Mouse (Mus musculus) bone marrow, adult 2 months (tissue): ENCODE measurements around the gene Sac3d1. TPM values are rescaled to one million over a fixed set of nuclear protein-coding genes. Genes with fewer than 3 reads are reported as not detected.

Source experiments
- H3K27ac ChIP-seq: fragments of 200-500 bp; 2 replicates; pipeline ENCODE4 v1.5.1; 2012; ENCODE audit warnings: low read depth, mild to moderate bottlenecking, control low read depth, inconsistent platforms, low read length; ENCODE audit not compliant: control insufficient read depth, poor library complexity, insufficient read depth
- H3K4me1 ChIP-seq: fragments of 200-500 bp; 2 replicates; pipeline ENCODE4 v1.6.1; 2011; ENCODE audit warnings: low read length; ENCODE audit not compliant: control insufficient read depth, insufficient read depth
- H3K4me3 ChIP-seq: fragments of 200-500 bp; replicated peaks from 2 replicates; pipeline ENCODE3; 2011; ENCODE audit warnings: mild to moderate bottlenecking, low read depth, low read length, control low read depth; ENCODE audit not compliant: control insufficient read depth
- CTCF ChIP-seq: fragments of 200-500 bp; IDR thresholded peaks from 2 replicates; pipeline ENCODE4 v1.5.1; 2011; ENCODE audit warnings: low read length, control low read depth; ENCODE audit not compliant: control insufficient read depth, insufficient read depth
- POLR2A ChIP-seq: fragments of 200-500 bp; IDR thresholded peaks from 2 replicates; pipeline ENCODE4 v1.6.1; 2011; ENCODE audit warnings: low read depth, mild to moderate bottlenecking, control low read depth, low read length, borderline replicate concordance; ENCODE audit not compliant: control insufficient read depth
- WGBS: fragments of 180-500 bp; shearing (Covaris S2); methylation state at CpG from one replicate; pipeline ENCODE4 v1.1.7; 2018; 5-methylcytosine and 5-hydroxymethylcytosine counted together
- polyA plus RNA-seq: library from polyadenylated mRNA; stranded (reverse); fragments of >200 nt; gene quantifications from 2 replicates; pipeline ENCODE4 v1.2.4, GENCODE M21; 2011; ENCODE audit warnings: low replicate concordance; ENCODE audit not compliant: missing spikeins, insufficient read depth, insufficient read length

Sac3d1 gene
- polyA plus RNA-seq, 1 experiment, result 6.0 TPM

- 82% methylated on average over 4 of the region's 4 CpGs for WGBS
- Histone ChIP-seq H3K27ac (no peak overlapping the region), H3K4me1 (peaks cover 6% of the 10 kb centered on the region), H3K4me3 (no peak overlapping the region)
- TF ChIP-seq POLR2A (no peak), CTCF (no peak)
Measured at GRCm38 (mm10) chr19:6068951-6069350, 49.5 kb downstream of the Sac3d1 start.

- H3K4me1 ChIP-seq, result peaks cover 4% of the 10 kb centered on the region
- peak within 1 kb of the TSS; percentile 7; the same call in 1 of the 2 replicates for H3K27ac ChIP-seq
- TF ChIP-seq CTCF (0 out of 2 replicates have a peak, but pooled peaks have one; percentile 12), POLR2A (no peak)
- peak within 1 kb of the TSS; percentile 56 for H3K4me3 ChIP-seq
- 14% methylated on average over 33 of the region's 33 CpGs for WGBS
Measured at GRCm38 (mm10) chr19:6067724-6068415, 50.6 kb downstream of the Sac3d1 start, which contains the start of gene Tm7sf2. Tm7sf2 (minus strand) TSS chr19:6068373.

- peak overlapping the region; percentile 56 for H3K4me3 ChIP-seq
- 0 out of 2 replicates have a peak overlapping the region, but pooled peaks have one; percentile 6 for H3K27ac ChIP-seq
- TF ChIP-seq CTCF (peak; percentile 92), POLR2A (no peak)
- H3K4me1 ChIP-seq, result peaks cover 6% of the 10 kb centered on the region
- WGBS, result 1% methylated on average over 30 of the region's 30 CpGs
Measured at GRCm38 (mm10) chr19:6067011-6067723, 51.3 kb downstream of the Sac3d1 start.

GRCm38 (mm10) chr19:6066571-6066970 is 51.9 kb downstream of the Sac3d1 start:
- H3K4me1 ChIP-seq, result peaks cover 6% of the 10 kb centered on the region
- H3K4me3 ChIP-seq, result no peak overlapping the region
- H3K27ac ChIP-seq, result no peak overlapping the region
- TF ChIP-seq POLR2A, result no peak
- TF ChIP-seq CTCF, result no peak
- 44% methylated on average over 5 of the region's 5 CpGs for WGBS

Other genes starting within 250 kb of the Sac3d1 start
- gene Frmd8, start 243.4 kb downstream of the Sac3d1 start, polyA plus RNA-seq, result 14.3 and 18.1 TPM in 2 replicates
- 11.6 and 24.6 TPM in 2 replicates for gene Slc25a45, start 240.8 kb downstream of the Sac3d1 start, polyA plus RNA-seq
- gene Tigd3, start 224.5 kb downstream of the Sac3d1 start, polyA plus RNA-seq, result 4.4 and 6.4 TPM in 2 replicates
- 31.1 and 60.8 TPM in 2 replicates for gene Dpf2, start 205.6 kb downstream of the Sac3d1 start, polyA plus RNA-seq
- 2.3 and 5.3 TPM in 2 replicates for gene Cdc42ep2, start 193.8 kb downstream of the Sac3d1 start, polyA plus RNA-seq
- 41.9 and 79.8 TPM in 2 replicates for gene Pola2, start 154.4 kb downstream of the Sac3d1 start, polyA plus RNA-seq
- gene Slc22a20, start 132.5 kb downstream of the Sac3d1 start, polyA plus RNA-seq, result 0.80 TPM in 1 of 2 replicates, not detected in the other
- 59.9 and 139 TPM in 2 replicates for gene Capn1, start 102.8 kb downstream of the Sac3d1 start, polyA plus RNA-seq
- gene Syvn1, start 72.1 kb downstream of the Sac3d1 start, polyA plus RNA-seq, result 30.5 and 58.5 TPM in 2 replicates
- gene Mrpl49, start 60.9 kb downstream of the Sac3d1 start, polyA plus RNA-seq, result 29.9 and 52.5 TPM in 2 replicates
- gene Fau, start 60.8 kb downstream of the Sac3d1 start, polyA plus RNA-seq, result 2,232 and 4,155 TPM in 2 replicates
- gene Znhit2, start 57.5 kb downstream of the Sac3d1 start, polyA plus RNA-seq, result 8.4 and 14.3 TPM in 2 replicates
- gene Tm7sf2, start 50.3 kb downstream of the Sac3d1 start, polyA plus RNA-seq, result 5.9 and 12.3 TPM in 2 replicates
- gene Vps51, start 41.4 kb downstream of the Sac3d1 start, polyA plus RNA-seq, result 48.4 and 85.1 TPM in 2 replicates
- gene Tmem262, start 38.6 kb downstream of the Sac3d1 start, polyA plus RNA-seq, result not detected in 2 replicates
- not detected in 2 replicates for gene Gm28374, start 36.4 kb downstream of the Sac3d1 start, polyA plus RNA-seq
- gene Zfpl1, start 33.7 kb downstream of the Sac3d1 start, polyA plus RNA-seq, result 12.2 and 22.8 TPM in 2 replicates
- 28.8 and 31.0 TPM in 2 replicates for gene Cdca5, start 33.7 kb downstream of the Sac3d1 start, polyA plus RNA-seq
- gene AC131692.1, start 24.2 kb downstream of the Sac3d1 start, polyA plus RNA-seq, result 6.6 and 6.9 TPM in 2 replicates
- 5.2 and 5.3 TPM in 2 replicates for gene Naaladl1, start 12.9 kb downstream of the Sac3d1 start, polyA plus RNA-seq
- gene Snx15, start 9.7 kb upstream of the Sac3d1 start, polyA plus RNA-seq, result 33.2 and 38.4 TPM in 2 replicates
- gene Batf2, start 22.3 kb upstream of the Sac3d1 start, polyA plus RNA-seq, result 0.93 TPM in 1 of 2 replicates, not detected in the other
- gene Arl2, start 22.9 kb upstream of the Sac3d1 start, polyA plus RNA-seq, result 19.6 and 20.5 TPM in 2 replicates
- not detected in 2 replicates for gene Majin, start 65.7 kb upstream of the Sac3d1 start, polyA plus RNA-seq
- not detected in 2 replicates for gene Gpha2, start 107.7 kb upstream of the Sac3d1 start, polyA plus RNA-seq
- 21.0 and 43.9 TPM in 2 replicates for gene Ppp2r5b, start 117.2 kb upstream of the Sac3d1 start, polyA plus RNA-seq
- 17.0 and 36.4 TPM in 2 replicates for gene Atg2a, start 123.0 kb upstream of the Sac3d1 start, polyA plus RNA-seq
- gene Ehd1, start 158.1 kb upstream of the Sac3d1 start, polyA plus RNA-seq, result 40.0 and 63.1 TPM in 2 replicates
- 7.2 and 13.6 TPM in 2 replicates for gene Cdc42bpg, start 187.8 kb upstream of the Sac3d1 start, polyA plus RNA-seq
- 17.7 and 33.1 TPM in 2 replicates for gene Men1, start 216.3 kb upstream of the Sac3d1 start, polyA plus RNA-seq
- gene Map4k2, start 222.5 kb upstream of the Sac3d1 start, polyA plus RNA-seq, result 128 and 324 TPM in 2 replicates
- gene Sf1, start 245.0 kb upstream of the Sac3d1 start, polyA plus RNA-seq, result 120 and 184 TPM in 2 replicates